Mouse (Mus musculus) ovary, postnatal 10 days (tissue): Measurements from ENCODE around the gene Gpatch2.

Experiments
- DNase-seq: peaks from one replicate; pipeline ENCODE4 v3.0.0; 2022; ENCODE audit warnings: low spot score

Gpatch2 gene

GRCm38 (mm10) chr1:187366806-187367205 lies 151.5 kb downstream of the Gpatch2 start:
- DNase-seq, result no peak

DNA sequence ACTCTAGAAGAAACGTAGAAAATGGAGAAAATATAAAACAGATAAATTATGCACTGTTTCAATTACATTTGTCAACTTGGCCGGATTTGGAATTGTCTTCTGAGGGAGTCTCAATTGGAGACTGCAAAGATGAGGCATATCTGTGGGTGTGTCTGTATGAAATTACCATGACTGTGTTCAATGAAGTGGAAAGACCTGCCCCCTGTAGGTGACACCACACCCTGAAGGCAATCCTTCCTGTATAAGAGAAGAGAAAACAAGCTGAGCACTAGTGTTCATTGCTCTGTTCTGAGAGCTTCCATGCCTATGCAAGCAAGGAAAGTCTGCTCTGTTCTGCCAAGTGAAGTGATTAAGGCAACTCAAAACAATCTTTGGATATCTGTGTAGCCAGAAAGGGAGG lies 153.7 kb downstream of the Gpatch2 start:
- no peak for DNase-seq

DNA sequence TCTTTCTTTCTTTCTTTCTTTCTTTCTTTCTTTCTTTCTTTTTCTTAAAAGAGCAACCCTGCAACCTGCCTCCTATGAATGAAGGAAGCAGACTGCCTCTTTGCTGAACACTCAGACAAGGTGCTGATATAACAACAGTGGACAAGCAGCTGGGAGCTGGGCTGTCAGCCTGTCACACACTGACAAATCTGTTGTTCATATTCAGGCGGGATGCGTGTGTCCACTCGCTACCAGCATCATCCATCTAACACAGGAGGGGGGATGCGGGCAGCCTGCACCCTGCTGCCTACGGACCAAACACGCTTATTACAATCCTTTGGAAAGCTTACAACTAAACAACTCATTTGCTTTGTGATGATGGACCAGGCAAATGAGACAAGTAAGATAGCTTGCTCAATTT lies 158.2 kb downstream of the Gpatch2 start:
- DNase-seq, result no peak

- DNase-seq, result no peak
These were observed 159.1 kb downstream of the Gpatch2 start for GRCm38 (mm10) chr1:187374418-187374817.

- no peak for DNase-seq
These were observed 161.8 kb downstream of the Gpatch2 start for GRCm38 (mm10) chr1:187376946-187377671.

GRCm38 (mm10) chr1:187377865-187378524 lies 162.7 kb downstream of the Gpatch2 start:
- DNase-seq, result no peak

GRCm38 (mm10) chr1:187389476-187389875 lies 174.2 kb downstream of the Gpatch2 start:
- no peak for DNase-seq

DNA sequence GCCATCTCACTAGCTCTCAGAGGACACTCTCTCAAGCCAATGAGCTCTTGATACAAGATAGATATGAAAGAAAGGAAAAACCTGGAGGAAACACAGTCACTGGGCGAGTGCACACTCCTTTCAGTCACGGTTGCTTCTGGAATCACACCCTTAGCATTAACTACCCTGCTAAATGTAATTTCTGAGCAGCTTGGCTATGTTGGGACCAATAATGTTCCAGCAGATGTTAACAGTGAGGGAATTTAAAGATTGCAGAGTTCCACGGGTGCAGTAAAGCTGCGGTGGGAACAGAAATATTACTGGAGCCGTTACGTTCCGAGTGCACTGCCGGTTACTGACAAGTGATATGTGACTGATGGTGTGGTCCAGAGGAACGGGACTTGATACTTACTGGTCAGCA lies 185.5 kb downstream of the Gpatch2 start:
- DNase-seq, result no peak
